Mouse (Mus musculus): ENCODE data around the gene Fut8. TPM values are rescaled to one million over a fixed set of nuclear protein-coding genes. Genes with fewer than 3 reads are reported as not detected.
"Not testable (repeated sequence)": the region's sequence is repeated elsewhere in the genome, so short reads cannot be mapped to it uniquely, and the experiment has no call there.

Gene Fut8
- total RNA-seq, 2 experiments from 2014 or later, result 24.9 to 26.8 TPM

DNA sequence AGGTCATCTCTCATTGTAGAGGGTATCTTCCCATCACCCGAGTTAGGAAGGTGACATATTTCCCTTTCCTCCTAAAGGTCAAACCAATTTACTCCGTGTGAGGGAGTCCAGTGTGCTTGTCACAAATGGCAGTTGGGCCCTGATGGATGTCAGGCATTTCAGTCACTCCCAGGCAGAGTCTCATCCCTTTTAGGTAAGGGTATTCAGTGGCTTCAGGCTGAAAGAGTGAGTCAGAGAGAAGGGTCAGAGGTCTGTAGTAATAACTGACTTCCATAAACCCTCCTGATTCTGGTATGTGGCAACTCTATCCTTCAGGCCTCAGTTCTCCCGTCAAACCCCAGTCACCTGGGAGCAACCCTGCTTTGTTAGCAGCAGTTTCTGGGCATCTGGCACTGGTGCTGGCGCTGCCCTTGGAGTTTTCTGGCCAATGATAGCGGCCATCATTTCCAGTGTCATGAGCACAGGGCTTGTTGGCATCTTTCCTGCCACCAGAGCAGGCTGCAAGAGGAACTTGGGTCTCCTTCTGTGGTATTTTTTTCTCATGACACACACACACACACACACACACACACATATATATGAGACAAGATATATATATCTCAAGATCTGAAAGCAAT lies 262.6 kb downstream of the Fut8 start:
- no peak for DNase-seq

DNA sequence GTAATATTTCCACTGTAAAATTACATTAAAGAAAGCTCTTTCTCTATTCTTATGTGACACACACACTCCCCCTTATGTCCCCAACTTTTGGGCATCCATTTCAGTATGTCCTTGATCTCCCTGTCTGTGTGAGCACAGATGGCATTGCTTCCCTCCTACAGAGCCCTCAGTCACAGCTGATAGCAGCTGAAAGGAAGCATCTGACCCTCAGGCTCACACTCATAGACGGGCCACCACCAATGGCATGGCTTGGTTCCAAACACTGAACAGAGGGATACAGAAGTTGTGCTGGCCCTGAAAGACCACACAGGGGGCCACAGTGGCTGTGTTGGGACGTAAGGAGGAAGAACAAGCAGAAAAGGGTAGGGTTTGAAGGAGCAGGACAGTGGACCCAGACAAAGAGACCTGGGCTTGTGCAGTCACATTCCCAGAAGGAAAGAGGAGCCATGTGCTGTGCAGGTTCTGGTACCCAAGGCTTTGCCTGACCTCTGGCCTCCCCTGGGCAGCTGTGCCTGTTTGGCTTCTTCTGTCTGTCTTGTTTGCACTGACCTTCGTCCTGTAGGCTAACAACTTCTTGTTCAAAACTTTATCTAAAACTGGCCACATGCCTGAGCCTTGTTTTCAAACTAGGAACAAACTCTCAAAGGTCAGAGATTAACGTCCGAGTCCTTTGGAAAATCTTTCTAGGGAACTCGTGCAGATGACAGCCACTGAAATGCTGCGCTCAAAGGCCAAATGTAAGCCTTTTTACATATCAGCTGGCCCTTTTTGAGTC lies 263.7 kb downstream of the Fut8 start:
- no peak for DNase-seq

- no peak for DNase-seq
Measured at GRCm38 (mm10) chr12:77502243-77502642, 264.3 kb downstream of the Fut8 start.

- DNase-seq, result no peak
Measured at GRCm38 (mm10) chr12:77505431-77505830, 267.5 kb downstream of the Fut8 start.

GRCm38 (mm10) chr12:77507770-77508169 lies 269.8 kb downstream of the Fut8 start:
- DNase-seq, result no peak

GRCm38 (mm10) chr12:77510758-77511157 lies 272.8 kb downstream of the Fut8 start:
- no peak for DNase-seq

- no peak for DNase-seq
Measured at GRCm38 (mm10) chr12:77511206-77511605, 273.3 kb downstream of the Fut8 start.

- no peak for DNase-seq
Measured at GRCm38 (mm10) chr12:77511631-77512030, 273.7 kb downstream of the Fut8 start.

DNA sequence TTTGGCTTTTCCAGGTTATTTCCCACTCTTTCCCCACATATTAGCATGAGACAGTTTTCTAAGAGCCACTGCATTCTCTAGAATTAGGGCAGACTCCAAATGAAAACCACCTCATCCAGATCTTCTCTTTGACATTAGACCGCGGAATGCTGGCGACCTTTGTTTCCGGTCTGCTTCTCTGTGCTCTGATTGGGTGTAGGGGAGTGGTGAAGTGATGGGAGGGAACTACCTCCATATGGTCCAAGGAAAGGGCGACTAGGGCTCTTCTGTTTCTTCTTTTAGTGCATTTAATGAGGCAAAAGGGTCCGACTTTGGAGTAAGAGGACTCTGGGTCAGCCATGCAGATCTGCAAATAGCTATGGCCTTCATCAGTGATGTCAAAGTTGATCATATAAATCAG lies 278.9 kb downstream of the Fut8 start:
- DNase-seq, result no peak

DNA sequence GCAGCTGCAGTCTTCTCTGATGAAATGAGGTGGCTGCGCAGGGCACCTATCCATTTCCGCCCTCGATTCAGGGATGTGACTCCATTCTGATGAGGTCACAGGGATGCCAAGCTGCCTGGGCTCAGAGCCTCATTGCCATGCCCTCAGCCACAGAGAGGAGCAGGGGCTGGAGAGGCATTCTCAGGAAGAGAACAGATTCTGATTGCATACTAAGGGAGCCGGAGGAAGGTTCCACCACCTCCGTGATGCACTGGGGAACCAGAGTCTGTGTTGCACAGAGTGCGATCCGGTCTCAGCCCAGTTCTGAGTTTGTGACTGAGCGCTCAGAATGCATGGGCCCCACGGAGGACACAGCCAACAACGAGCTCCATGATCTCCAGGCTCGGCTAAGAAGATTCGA lies 279.8 kb downstream of the Fut8 start:
- no peak for DNase-seq

DNA sequence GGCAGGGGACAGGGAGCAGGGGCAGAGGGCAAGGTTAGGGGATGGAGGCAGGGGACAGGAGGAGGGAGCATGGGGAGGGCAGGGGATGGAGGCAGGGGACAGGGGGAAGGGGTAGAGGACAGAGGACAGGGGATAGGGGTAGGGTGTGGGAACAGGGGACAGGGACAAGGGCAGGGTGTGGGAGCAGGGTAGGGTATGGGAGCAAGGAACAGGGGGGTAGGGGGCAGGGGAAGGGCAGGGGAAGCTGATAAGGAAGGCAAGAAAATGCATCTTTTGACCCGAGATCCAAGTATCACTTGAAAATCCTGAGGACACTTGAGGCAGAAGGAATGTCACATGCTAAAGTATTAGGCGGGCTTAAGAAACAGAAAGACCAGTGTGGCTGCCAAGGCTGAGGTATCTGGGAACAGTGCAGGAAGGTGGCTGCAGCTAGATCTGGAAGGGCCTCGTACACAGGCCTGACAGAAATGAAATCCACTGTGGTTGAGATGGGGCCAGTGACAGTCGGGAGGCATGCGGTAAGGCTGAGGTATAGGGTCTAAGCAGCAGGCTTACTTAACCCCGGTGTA lies 281.7 kb downstream of the Fut8 start:
- DNase-seq, result no peak

GRCm38 (mm10) chr12:77524014-77524413 lies 286.1 kb downstream of the Fut8 start:
- DNase-seq, result not testable (repeated sequence)

All from gastrocnemius, postnatal 10 days (tissue).